Mouse (Mus musculus): ENCODE data around the gene Rpp14. TPM values are rescaled to one million over a fixed set of nuclear protein-coding genes. Genes with fewer than 3 reads are reported as not detected.

The Rpp14 gene
- polyA plus RNA-seq, 1 experiment from 2014 or later = 43.1 TPM

Other genes starting within 250 kb of the Rpp14 start
- gene Gm45521, start 123.1 kb upstream of the Rpp14 start, polyA plus RNA-seq (2015; fragmentation: Nextera tagmentation; extraction: Ambion mirVana) = 0.28 TPM in 1 of 2 replicates, not detected in the other
- gene Dnase1l3, start 85.8 kb upstream of the Rpp14 start, polyA plus RNA-seq (2015; fragmentation: Nextera tagmentation; extraction: Ambion mirVana) = 0.08 and 1.6 TPM in 2 replicates
- gene Abhd6, start 77.5 kb upstream of the Rpp14 start, polyA plus RNA-seq (2015; fragmentation: Nextera tagmentation; extraction: Ambion mirVana) = 39.4 and 40.1 TPM in 2 replicates
- gene Pxk, start 17.8 kb downstream of the Rpp14 start, polyA plus RNA-seq (2015; fragmentation: Nextera tagmentation; extraction: Ambion mirVana) = 75.2 and 78.5 TPM in 2 replicates
- gene Pdhb, start 92.7 kb downstream of the Rpp14 start, polyA plus RNA-seq (2015; fragmentation: Nextera tagmentation; extraction: Ambion mirVana) = 296 and 297 TPM in 2 replicates
- 15.1 and 22.5 TPM in 2 replicates for gene Kctd6, start 133.8 kb downstream of the Rpp14 start, polyA plus RNA-seq (2015; fragmentation: Nextera tagmentation; extraction: Ambion mirVana)
- gene Acox2, start 179.0 kb downstream of the Rpp14 start, polyA plus RNA-seq (2015; fragmentation: Nextera tagmentation; extraction: Ambion mirVana) = 0.22 TPM in 1 of 2 replicates, not detected in the other
- 0.44 and 0.87 TPM in 2 replicates for gene Fam107a, start 237.7 kb downstream of the Rpp14 start, polyA plus RNA-seq (2015; fragmentation: Nextera tagmentation; extraction: Ambion mirVana)

Measured in neural tube, embryonic 15.5 days (tissue).